14 mouse cellular contexts compared by ENCODE assay signal in genomic region chr1:139122626-139123025, GRCm38 (mm10).
"Had no signal": no experiment of that assay in that cellular context is flagged by ENCODE, and none has a peak within 500 bp of the region (broad histone marks: within the 10 kb centered on the region; RNA-seq: fewer than 3 reads in every experiment).

No protein-coding gene starts in this region.

- H3K4me1 ChIP-seq: midbrain, embryonic 10.5 days; midbrain, embryonic 12.5 days; neural tube, embryonic 12.5 days; stomach, embryonic 15.5 days had no signal

- H3K27me3 ChIP-seq: midbrain, embryonic 12.5 days; neural tube, embryonic 12.5 days; stomach, embryonic 15.5 days had no signal

- H3K9me3 ChIP-seq: midbrain, embryonic 10.5 days; midbrain, embryonic 12.5 days; neural tube, embryonic 12.5 days; stomach, embryonic 15.5 days had no signal

- DNase-seq: lung, adult 18-20 months; lung, embryonic 14.5 days; lung, postnatal 10 days; lung, postnatal 4 days; midbrain, embryonic 14.5 days; right cerebral cortex, postnatal 14 days; thymus, adult 2 months; thymus, postnatal 25 days; thymus, postnatal 4 days had no signal

- H3K4me3 ChIP-seq: midbrain, embryonic 10.5 days; midbrain, embryonic 12.5 days; neural tube, embryonic 12.5 days; stomach, embryonic 15.5 days had no signal

- H3K27ac ChIP-seq: midbrain, embryonic 10.5 days; midbrain, embryonic 12.5 days; neural tube, embryonic 12.5 days; stomach, embryonic 15.5 days; stomach, postnatal 0 days had no signal

- H3K9ac ChIP-seq: lung, embryonic 14.5 days; midbrain, embryonic 12.5 days; neural tube, embryonic 12.5 days; stomach, embryonic 15.5 days had no signal

- H3K36me3 ChIP-seq: midbrain, embryonic 12.5 days; neural tube, embryonic 12.5 days; stomach, embryonic 15.5 days had no signal
